Mouse (Mus musculus) liver, embryonic 18 days (tissue): ENCODE results near the gene Chmp5. TPM values are rescaled to one million over a fixed set of nuclear protein-coding genes. Genes with fewer than 3 reads are reported as not detected.

Experiments used
- polyA plus RNA-seq: library from polyadenylated mRNA; depleted of rRNA; stranded (reverse); fragments of >200 nt; gene quantifications from 2 replicates; pipeline ENCODE4 v1.2.3, GENCODE M21; 2012; rRNA removed

Gene Chmp5
- 30.9 and 31.1 TPM in 2 replicates for polyA plus RNA-seq

DNA sequence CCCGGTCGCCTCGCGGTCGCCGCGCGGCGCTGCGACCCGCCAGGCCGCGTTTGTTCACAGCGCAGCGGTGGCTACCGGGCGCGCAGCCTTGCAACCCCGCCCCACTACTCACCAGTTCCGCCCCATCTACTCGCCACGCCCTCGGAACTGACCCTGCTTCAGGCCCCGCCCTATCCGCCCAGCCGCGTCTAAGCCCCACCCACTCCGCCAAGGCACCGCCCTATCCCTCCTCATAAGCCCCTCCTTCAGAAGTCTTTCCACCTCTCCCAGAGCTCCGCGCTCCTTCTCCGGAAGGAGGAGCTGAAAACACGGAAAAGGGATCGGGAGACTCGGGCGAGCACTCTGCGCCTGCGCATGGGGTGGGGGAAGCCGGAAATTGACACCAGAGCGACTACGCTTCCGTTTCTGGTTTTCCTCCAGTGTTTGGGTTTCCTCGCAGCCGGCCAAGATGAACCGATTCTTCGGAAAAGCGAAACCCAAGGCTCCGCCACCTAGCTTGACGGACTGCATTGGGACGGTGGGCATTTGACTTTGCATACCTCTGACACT lies at the start of gene Chmp5, which contains the start of gene Bag1:
Gene Chmp5 (plus strand): TSS at position 248 of the 549 bp plus-strand sequence.
Gene Bag1 (minus strand): TSS at position 135 of the 549 bp plus-strand sequence.

DNA sequence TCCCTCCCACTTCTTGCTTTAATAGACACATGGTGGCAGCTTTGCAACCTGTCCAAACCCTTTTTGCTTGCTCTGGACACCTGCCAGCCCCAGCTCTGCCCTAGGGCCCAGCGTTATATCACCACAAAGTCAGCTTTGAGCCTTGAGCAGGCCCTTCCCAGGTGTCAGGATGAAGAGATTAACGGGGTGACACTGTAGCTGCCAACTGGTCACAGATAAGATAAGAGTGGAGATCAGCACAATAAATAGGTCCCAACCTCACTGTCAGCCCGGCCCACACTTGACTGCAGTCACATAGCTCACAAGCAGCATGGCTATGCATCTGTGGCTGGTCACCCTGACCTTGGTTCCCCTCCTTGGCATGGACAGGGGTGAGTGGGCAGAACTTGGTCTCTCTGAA lies 28.4 kb upstream of the Chmp5 start, which contains the start of gene Spink4:
Gene Spink4 (plus strand): TSS at position 268 of the 400 bp plus-strand sequence.

DNA sequence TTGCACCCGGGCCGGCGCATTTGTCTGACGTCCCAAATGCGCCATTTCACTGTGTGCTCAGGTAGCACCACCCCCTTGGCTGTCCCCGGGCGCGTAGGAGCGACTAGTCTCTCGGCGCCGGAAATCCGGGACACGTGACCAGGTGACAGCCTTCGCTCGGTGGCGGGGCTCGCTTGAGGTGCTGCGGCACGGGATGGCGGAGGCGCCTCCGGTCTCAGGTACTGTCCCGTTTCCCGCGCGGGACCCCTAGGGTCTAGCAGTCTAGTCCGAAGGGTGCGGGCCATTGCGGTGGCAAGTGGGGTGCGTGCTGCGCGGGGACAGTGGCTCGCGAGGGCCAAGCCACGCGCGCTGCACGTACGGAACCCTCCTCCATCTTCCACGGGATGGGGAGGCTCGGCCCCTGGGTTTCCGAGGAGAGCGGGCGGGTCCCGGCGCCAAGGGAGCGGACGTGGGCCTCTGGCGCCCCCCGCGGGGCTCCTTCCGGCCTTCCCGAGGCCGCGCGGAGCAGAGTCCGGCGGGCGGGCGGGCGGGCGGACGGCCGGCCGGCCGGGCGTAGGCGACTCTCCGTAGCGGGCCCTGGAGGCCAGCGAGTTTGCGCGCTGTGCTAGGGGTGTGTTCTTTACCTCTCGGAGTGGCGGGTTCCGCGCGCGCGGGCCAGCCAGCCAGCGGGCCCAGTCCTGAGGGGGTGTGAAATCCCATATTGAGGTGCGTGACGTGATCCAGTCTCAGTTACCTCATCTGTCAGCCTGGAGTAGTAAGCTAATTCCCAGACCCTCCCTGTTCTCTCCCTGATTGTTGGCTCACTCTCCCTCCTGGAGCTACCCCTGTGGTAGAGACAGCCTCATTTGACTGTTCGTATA lies 22.9 kb downstream of the Chmp5 start, which contains the start of gene Nfx1:
Gene Nfx1 (plus strand): TSS at position 65 of the 860 bp plus-strand sequence.

Other genes with a start within 250 kb of the Chmp5 start
- gene Aptx, start 245.2 kb upstream of the Chmp5 start, polyA plus RNA-seq, result 4.5 and 5.2 TPM in 2 replicates
- gene Dnaja1, start 226.3 kb upstream of the Chmp5 start, polyA plus RNA-seq, result 26.8 and 32.6 TPM in 2 replicates
- 33.3 and 34.6 TPM in 2 replicates for gene Smu1, start 190.5 kb upstream of the Chmp5 start, polyA plus RNA-seq
- 19.4 and 23.6 TPM in 2 replicates for gene B4galt1, start 94.4 kb upstream of the Chmp5 start, polyA plus RNA-seq
- gene Spink4, start 28.4 kb upstream of the Chmp5 start, polyA plus RNA-seq, result 0.59 and 1.0 TPM in 2 replicates
- 47.0 and 48.2 TPM in 2 replicates for gene Bag1, start 113 bp upstream of the Chmp5 start, polyA plus RNA-seq
- gene Nfx1, start 22.5 kb downstream of the Chmp5 start, polyA plus RNA-seq, result 20.6 and 23.4 TPM in 2 replicates
- 1.0 and 1.2 TPM in 2 replicates for gene Aqp7, start 99.7 kb downstream of the Chmp5 start, polyA plus RNA-seq
- 8.9 and 10.4 TPM in 2 replicates for gene Aqp3, start 149.8 kb downstream of the Chmp5 start, polyA plus RNA-seq
- 5.4 and 6.6 TPM in 2 replicates for gene Nol6, start 176.0 kb downstream of the Chmp5 start, polyA plus RNA-seq
- 49.8 and 63.0 TPM in 2 replicates for gene Ube2r2, start 187.3 kb downstream of the Chmp5 start, polyA plus RNA-seq